In genomic region chr13:54186394-54186793, GRCm38 (mm10) we compare ENCODE assay signal across 17 mouse cellular contexts. TPM values are rescaled to one million over a fixed set of nuclear protein-coding genes. Genes with fewer than 3 reads are reported as not detected.
"Had no signal": no experiment of that assay in that cellular context is flagged by ENCODE, and none has a peak within 500 bp of the region (broad histone marks: within the 10 kb centered on the region; RNA-seq: fewer than 3 reads in every experiment).

No protein-coding gene starts in this region.

- H3K4me3 ChIP-seq: limb, embryonic 15.5 days; liver, embryonic 12.5 days; midbrain, embryonic 13.5 days; myocyte; neural tube, embryonic 15.5 days had no signal

- ATAC-seq: liver, embryonic 12.5 days; midbrain, embryonic 13.5 days had no signal

- DNase-seq: kidney, adult 11 months; kidney, adult 9 months; kidney, postnatal 36 days; layer of hippocampus, adult 9-11 months; lung, embryonic 14.5 days; lung, postnatal 10 days; lung, postnatal 4 days; right cerebral cortex, postnatal 4 days; thymus, postnatal 36 days had no signal

- H3K4me1 ChIP-seq: limb, embryonic 15.5 days; liver, embryonic 12.5 days; midbrain, embryonic 13.5 days; neural tube, embryonic 15.5 days had no signal

- H3K27ac ChIP-seq: kidney, postnatal 0 days; limb, embryonic 15.5 days; liver, embryonic 12.5 days; midbrain, embryonic 13.5 days; neural tube, embryonic 15.5 days had no signal

RNA-seq across cellular contexts. Expression of gene Hrh2, which starts 5.5 kb away (rescaled TPM):
- polyA plus RNA-seq: limb, embryonic 11.5 days; limb, embryonic 15.5 days; lung, embryonic 14.5 days; myocyte; neural tube, embryonic 11.5 days had no signal
